Mouse (Mus musculus): Measurements from ENCODE around the gene Nav1. TPM values are rescaled to one million over a fixed set of nuclear protein-coding genes. Genes with fewer than 3 reads are reported as not detected.
"Not testable (repeated sequence)": the region's sequence is repeated elsewhere in the genome, so short reads cannot be mapped to it uniquely, and the experiment has no call there.

Nav1 gene
- total and polyA plus RNA-seq, 2 experiments = 0.83 to 1.8 TPM

DNA sequence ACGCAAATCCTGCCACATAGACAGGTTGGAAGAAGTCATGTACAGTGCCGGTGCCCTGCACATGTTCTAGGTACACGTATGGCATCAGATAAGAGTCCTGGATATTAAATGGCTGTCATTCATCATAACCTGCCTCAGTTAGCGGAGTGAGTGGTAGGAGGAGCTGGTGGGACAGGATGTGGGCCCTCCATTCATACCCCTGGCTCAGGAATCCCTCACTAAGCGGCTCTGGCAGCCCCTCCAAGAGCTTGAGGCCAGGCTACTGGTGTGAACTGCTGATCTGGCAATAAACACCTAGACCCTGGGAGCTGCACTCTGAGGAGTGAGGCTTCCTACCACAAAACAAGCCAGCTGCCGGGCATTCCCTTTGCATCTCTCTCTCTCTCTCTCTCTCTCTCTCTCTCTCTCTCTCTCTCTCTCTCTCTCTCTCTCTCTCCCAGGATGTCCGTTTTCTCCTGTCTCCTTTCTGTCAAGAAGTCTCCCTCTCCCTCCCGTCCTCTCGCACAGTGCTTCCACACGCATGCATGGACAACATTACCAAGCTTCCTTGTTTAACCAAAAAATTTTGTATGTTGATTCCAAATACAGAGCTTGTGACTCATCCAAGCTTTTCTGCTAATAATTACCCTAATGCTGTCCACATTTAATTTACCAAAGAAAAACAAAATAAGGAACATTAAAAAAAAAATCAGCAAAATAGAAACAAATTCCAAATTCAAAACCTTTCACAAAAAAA, 116.0 kb downstream of the Nav1 start:
- TF ChIP-seq CTCF (IDR thresholded peaks at IDR 0.05; ENCODE audit: low read depth, low read length) (no peak), POLR2A (IDR thresholded peaks at IDR 0.05; ENCODE audit: extremely low read depth, insufficient read depth, low read length) (no peak)
- Histone ChIP-seq H3K36me3 (ENCODE audit: control insufficient read depth, insufficient read depth, low read length) (no peaks in the 10 kb centered on the region), H3K79me2 (ENCODE audit: control insufficient read depth, insufficient read depth, low read length) (no peaks in the 10 kb centered on the region), H3K9ac (ENCODE audit: low read depth, low read length) (no peak overlapping the region), H3K27ac (replicated peaks; ENCODE audit: insufficient read depth, low read depth, low read length) (no peak overlapping the region), H3K4me3 (ENCODE audit: insufficient read depth, low read depth, low read length) (no peak overlapping the region), H3K4me1 (ENCODE audit: control insufficient read depth, insufficient read depth, low read length) (no peaks in the 10 kb centered on the region), H3K27me3 (ENCODE audit: control insufficient read depth, insufficient read depth, low read length) (no peaks in the 10 kb centered on the region)
- no peak for DNase-seq (ENCODE audit: extremely low read depth, low read depth, low spot score)
- WGBS = 77% methylated on average over 10 of the region's 10 CpGs

DNA sequence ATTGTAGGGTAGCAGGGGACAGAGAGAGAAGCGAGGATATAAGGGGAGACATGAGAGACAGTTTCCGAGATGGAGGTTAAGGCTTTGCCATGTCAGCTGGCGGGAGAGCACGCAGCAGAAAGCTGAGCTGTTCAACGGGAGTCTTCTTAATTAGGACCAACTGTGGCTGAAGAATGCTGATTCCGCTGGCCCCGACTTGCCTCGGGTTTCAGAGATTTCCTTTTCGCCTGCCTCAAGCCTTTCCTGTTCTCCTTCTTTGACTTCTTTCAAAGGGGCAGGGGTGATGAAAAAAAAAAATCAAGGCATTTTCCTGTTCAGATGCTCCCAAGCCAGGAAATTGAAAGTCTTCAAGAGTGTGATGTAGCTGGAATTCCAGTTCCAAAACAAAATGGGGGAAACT, 118.2 kb downstream of the Nav1 start:
- Histone ChIP-seq H3K4me1 (ENCODE audit: control insufficient read depth, insufficient read depth, low read length) (no peaks in the 10 kb centered on the region), H3K4me3 (ENCODE audit: insufficient read depth, low read depth, low read length) (no peak overlapping the region), H3K79me2 (ENCODE audit: control insufficient read depth, insufficient read depth, low read length) (no peaks in the 10 kb centered on the region), H3K27me3 (ENCODE audit: control insufficient read depth, insufficient read depth, low read length) (no peaks in the 10 kb centered on the region), H3K9ac (ENCODE audit: low read depth, low read length) (no peak overlapping the region), H3K36me3 (ENCODE audit: control insufficient read depth, insufficient read depth, low read length) (no peaks in the 10 kb centered on the region), H3K27ac (replicated peaks; ENCODE audit: insufficient read depth, low read depth, low read length) (no peak overlapping the region)
- no peak for TF ChIP-seq CTCF (IDR thresholded peaks at IDR 0.05; ENCODE audit: low read depth, low read length)
- DNase-seq (ENCODE audit: extremely low read depth, low read depth, low spot score) = no peak
- 71% methylated on average over 9 of the region's 9 CpGs for WGBS

DNA sequence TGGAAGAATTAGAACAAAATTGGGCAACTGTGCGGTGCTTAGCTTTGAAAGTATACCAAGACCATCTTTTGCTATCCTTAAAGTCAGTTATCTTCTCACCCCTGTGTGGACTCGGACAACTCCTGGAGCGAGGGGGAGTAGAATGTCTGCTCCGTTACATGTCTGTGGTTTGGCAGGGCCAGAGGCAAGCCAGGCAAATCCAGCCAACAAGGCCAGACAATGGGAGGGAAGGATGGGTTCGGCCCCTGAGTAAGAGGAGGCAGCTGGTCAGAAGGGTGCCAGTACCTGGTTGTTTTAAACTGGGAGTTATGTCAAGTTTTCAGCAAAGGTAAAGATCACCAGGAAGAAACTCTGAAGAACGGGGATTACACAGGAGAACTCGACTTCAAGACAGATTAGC, 121.9 kb downstream of the Nav1 start:
- 94% methylated on average over 7 of the region's 7 CpGs for WGBS
- Histone ChIP-seq H3K4me1 (ENCODE audit: control insufficient read depth, insufficient read depth, low read length) (no peaks in the 10 kb centered on the region), H3K9ac (ENCODE audit: low read depth, low read length) (no peak overlapping the region), H3K79me2 (ENCODE audit: control insufficient read depth, insufficient read depth, low read length) (no peaks in the 10 kb centered on the region), H3K27me3 (ENCODE audit: control insufficient read depth, insufficient read depth, low read length) (no peaks in the 10 kb centered on the region), H3K4me3 (ENCODE audit: insufficient read depth, low read depth, low read length) (no peak overlapping the region), H3K36me3 (ENCODE audit: control insufficient read depth, insufficient read depth, low read length) (no peaks in the 10 kb centered on the region), H3K27ac (replicated peaks; ENCODE audit: insufficient read depth, low read depth, low read length) (no peak overlapping the region)
- no peak for DNase-seq (ENCODE audit: extremely low read depth, low read depth, low spot score)
- TF ChIP-seq POLR2A (IDR thresholded peaks at IDR 0.05; ENCODE audit: extremely low read depth, insufficient read depth, low read length) = no peak
- no peak for TF ChIP-seq CTCF (IDR thresholded peaks at IDR 0.05; ENCODE audit: low read depth, low read length)

DNA sequence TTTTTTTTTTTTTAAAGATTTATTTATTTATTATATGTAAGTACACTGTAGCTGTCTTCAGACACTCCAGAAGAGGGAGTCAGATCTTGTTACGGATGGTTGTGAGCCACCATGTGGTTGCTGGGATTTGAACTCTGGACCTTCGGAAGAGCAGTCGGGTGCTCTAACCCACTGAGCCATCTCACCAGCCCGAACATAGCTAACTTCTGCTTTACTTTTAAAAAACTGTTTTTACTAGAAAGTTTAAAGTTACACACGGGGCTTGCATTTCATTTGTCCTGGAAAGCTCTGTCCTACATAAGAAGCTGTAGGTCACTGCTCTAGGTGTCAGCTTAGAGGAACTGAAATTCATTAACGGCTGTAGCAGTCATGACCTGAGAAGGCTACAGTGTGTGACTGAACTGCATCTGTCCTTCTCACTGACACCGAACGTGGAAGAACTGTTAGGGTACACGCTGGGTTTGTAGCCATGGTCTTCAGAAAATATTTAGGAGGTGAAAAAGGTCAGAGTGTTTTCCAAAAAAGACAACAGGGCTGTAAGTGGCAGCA, 122.5 kb downstream of the Nav1 start:
- H3K4me3 ChIP-seq (ENCODE audit: insufficient read depth, low read depth, low read length) = not testable (repeated sequence)
- 90% methylated on average over 9 of the region's 9 CpGs for WGBS

DNA sequence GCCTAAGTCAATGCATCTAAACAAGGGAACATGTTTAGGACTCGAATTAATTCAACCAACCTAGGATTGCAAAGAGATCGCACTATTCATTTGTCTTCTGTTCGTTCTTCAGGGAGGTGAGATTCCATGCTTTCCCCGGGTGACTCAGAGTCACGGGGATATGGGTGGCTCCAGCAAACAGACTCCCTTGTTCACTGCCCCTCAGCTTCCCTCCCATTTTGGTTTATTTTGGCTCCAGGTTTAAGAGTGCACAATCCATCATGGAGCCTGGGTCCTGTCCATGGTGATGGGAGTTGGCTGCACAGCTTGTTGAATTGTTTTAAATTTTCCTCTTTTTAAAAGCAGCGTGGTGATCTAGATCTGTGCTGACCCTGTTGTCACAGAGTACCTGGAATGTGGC, 123.1 kb downstream of the Nav1 start:
- DNase-seq (ENCODE audit: extremely low read depth, low read depth, low spot score) = no peak
- Histone ChIP-seq H3K4me3 (ENCODE audit: insufficient read depth, low read depth, low read length) (no peak overlapping the region), H3K79me2 (ENCODE audit: control insufficient read depth, insufficient read depth, low read length) (no peaks in the 10 kb centered on the region), H3K36me3 (ENCODE audit: control insufficient read depth, insufficient read depth, low read length) (no peaks in the 10 kb centered on the region), H3K27me3 (ENCODE audit: control insufficient read depth, insufficient read depth, low read length) (no peaks in the 10 kb centered on the region), H3K27ac (replicated peaks; ENCODE audit: insufficient read depth, low read depth, low read length) (no peak overlapping the region), H3K4me1 (ENCODE audit: control insufficient read depth, insufficient read depth, low read length) (no peaks in the 10 kb centered on the region), H3K9ac (ENCODE audit: low read depth, low read length) (no peak overlapping the region)
- WGBS = 97% methylated on average over 6 of the region's 6 CpGs
- no peak for TF ChIP-seq CTCF (IDR thresholded peaks at IDR 0.05; ENCODE audit: low read depth, low read length)
- no peak for TF ChIP-seq POLR2A (IDR thresholded peaks at IDR 0.05; ENCODE audit: extremely low read depth, insufficient read depth, low read length)

More for the DNA sequence above, 122.5 kb downstream of the Nav1 start:
- not testable (repeated sequence) for H3K36me3 ChIP-seq (ENCODE audit: control insufficient read depth, insufficient read depth, low read length); H3K27ac ChIP-seq (replicated peaks; ENCODE audit: insufficient read depth, low read depth, low read length); H3K27me3 ChIP-seq (ENCODE audit: control insufficient read depth, insufficient read depth, low read length); H3K4me1 ChIP-seq (ENCODE audit: control insufficient read depth, insufficient read depth, low read length); H3K9ac ChIP-seq (ENCODE audit: low read depth, low read length); H3K79me2 ChIP-seq (ENCODE audit: control insufficient read depth, insufficient read depth, low read length); DNase-seq (ENCODE audit: extremely low read depth, low read depth, low spot score)

DNA sequence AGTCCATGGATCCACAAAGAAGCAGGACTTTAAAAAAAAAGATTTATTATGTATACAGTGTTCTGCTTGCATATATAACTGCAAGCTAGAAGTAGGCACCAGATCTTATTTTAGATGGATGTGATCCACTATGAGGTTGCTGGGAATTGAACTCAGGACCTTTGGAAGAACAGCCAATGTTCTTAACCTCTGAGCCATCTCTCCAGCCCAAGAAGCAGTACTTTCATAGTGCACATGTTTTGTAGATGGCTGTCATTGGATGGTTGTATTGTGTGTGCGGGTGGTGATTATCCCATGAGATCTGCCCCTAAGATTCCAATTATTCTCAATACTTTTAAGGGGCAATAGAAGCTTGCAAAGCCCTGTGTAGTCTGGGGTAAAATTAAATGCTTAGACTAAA, 124.4 kb downstream of the Nav1 start:
- no peak overlapping the region for H3K4me3 ChIP-seq (ENCODE audit: insufficient read depth, low read depth, low read length)
- H3K9ac ChIP-seq (ENCODE audit: low read depth, low read length) = no peak overlapping the region
- H3K79me2 ChIP-seq (ENCODE audit: control insufficient read depth, insufficient read depth, low read length) = no peaks in the 10 kb centered on the region
- DNase-seq (ENCODE audit: extremely low read depth, low read depth, low spot score) = no peak
- no peaks in the 10 kb centered on the region for H3K27me3 ChIP-seq (ENCODE audit: control insufficient read depth, insufficient read depth, low read length)
- TF ChIP-seq POLR2A (IDR thresholded peaks at IDR 0.05; ENCODE audit: extremely low read depth, insufficient read depth, low read length) = no peak
- no peak for TF ChIP-seq CTCF (IDR thresholded peaks at IDR 0.05; ENCODE audit: low read depth, low read length)
- no peaks in the 10 kb centered on the region for H3K36me3 ChIP-seq (ENCODE audit: control insufficient read depth, insufficient read depth, low read length)
- H3K27ac ChIP-seq (replicated peaks; ENCODE audit: insufficient read depth, low read depth, low read length) = no peak overlapping the region
- no peaks in the 10 kb centered on the region for H3K4me1 ChIP-seq (ENCODE audit: control insufficient read depth, insufficient read depth, low read length)
- 95% methylated on average over 1 of the region's 1 CpGs for WGBS

Data from liver, adult 2 months (tissue).